Mouse (Mus musculus) CD8-positive naive resting alpha-beta T cell, adult 2 months (primary cell): ENCODE measurements around the gene Cpeb2.

Experiments used
- DNase-seq, 2 experiments: peaks; one replicate each; pipeline ENCODE4 v3.0.0; 2022; ENCODE audit warnings: low read depth in 2 of 2, low spot score in 2 of 2

Cpeb2 gene

DNA sequence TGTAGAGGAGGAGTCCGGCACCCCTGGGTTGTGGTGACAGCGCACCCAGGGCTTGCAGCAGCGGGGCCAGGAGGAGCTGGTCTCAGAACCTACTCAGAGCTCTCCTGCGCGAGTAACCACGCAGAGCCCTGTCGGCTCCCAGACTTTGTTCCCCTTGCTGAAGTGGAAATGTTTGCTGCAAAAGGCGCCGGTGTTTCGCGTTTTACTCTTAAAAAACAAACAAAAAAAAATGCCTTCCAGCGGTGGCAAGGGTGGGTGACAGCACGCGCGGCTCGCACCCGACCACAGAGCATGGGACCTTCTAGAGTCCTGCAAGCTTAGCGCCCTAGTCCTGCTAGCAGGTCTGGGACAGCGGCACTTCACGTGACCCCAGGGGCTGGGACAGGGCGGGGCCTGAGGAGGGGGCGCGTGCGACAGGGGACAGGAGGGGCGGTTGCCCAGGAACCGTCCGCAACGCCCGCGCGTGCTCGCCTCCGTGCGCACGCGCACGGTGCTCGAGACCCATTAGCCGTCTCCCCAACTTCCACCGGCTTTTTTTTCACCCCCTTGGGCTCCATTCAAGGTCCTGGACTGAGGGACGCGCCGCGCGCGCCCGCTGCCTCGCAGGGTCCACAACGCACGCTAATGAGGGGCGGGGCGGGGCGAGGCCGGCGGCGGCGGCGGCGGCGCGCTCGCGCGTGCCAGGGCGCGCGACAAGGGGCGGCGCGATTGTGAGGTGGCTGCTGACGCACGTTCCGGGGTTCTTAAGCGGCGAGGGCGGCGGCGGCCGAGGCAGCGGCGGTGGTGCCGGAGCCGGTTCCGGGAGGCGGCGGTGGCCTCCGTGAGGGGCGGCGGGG, at the start of gene Cpeb2:
Cpeb2 (plus strand) TSS at position 691 of the 836 bp plus-strand sequence.
- DNase-seq: peak; percentile 76 to 82

DNA sequence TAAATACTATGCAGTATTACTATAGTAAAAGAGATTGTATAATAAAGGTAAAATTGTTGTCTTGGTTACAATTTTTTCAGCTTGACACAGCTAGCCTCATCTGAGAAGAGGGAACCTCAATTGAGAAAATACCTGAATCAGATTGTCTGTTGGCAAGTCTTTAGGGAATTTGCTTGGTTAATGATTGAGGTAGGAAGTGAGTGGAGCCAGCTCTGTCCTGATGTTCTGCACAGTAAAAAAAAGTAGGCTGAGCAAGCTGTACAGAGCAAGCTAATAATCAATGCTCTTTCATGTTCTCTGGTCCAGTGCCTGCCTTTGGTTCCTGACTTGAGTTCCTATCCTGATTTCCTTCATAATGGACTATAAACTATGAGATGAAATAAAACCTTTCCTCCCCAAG, 49.4 kb upstream of the Cpeb2 start:
- no peak for DNase-seq

DNA sequence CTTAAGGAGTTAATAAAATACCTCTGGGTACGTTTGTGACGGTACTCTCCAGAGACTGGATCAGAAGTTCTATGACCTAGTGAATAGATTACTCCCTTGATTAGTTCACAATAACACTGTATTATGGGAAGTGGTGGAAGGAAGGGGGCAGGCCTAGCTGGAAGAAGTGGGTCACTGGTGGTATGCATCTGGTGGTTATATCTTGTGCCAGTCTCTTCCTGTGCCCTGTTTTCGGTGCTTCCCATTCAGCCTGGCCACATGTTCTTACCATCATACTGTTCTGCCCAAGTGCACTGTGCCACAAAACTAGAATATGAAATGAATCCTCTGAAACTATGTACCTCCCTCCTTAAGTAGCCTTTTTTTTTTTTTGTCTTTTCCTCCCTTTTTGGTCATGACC, 48.1 kb upstream of the Cpeb2 start:
- DNase-seq: no peak

DNA sequence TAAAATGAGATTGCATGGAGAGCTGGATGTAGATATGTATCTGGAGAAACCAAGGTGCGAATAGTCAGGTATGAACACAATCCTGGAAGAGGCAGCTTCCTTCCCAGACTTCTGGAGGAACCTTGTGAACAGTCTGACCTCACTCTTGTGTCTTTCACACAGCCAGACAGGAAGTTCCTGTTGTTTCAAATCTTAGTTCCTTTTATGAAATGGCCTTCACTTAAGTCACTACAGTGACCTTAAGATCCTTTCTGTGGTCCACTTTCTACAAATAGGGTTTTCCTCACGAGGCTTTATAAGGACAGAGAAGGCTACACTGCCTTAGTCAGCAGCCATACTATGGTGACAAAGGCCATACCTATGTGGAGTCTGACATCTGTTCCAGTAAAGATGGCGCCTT, 47.5 kb upstream of the Cpeb2 start:
- DNase-seq: no peak

DNA sequence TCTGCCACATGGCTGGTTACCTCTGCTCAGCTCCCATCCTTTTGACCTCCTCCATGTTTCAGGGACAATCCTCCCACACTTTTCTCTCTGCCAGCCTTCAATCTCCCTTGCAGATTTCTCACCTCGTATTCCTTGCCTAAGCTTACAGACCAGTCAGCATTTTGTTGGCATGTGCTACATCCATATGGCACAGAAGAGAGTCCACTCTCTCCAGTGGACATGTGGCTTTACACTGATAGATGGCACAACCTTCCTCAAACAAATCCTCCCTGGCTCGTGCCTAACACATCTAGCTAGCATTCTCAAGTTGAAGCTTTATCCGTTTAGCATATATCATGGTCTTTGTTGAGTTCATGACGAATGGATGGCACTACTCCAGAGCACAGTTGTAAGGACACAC, 32.3 kb upstream of the Cpeb2 start:
- no peak for DNase-seq

DNA sequence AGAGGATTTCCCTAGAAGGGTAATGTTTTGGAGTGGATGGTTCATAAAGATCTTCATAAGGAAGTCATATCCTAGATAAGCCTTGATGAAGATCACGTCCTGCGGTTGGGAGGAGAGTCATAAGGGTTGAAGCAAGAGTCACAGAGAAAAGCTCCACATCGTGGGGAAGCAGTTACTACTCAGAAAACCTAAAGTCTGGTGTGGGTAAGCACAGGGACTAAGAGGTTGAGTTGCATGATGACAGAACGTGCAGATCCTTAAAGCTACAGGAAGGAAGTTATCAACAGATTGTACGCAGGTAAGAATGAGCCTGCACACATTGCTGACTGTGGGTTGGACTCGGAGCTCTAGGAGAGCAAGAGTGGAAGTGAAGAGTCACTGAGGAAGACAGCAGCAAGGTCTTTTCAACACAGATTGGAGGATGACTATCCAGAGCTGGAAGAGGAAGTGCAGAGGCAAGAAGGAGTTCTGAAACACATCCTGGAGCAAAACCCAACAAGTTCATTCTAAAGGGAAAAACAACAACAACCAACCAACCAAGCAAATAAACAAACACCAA, 26.4 kb upstream of the Cpeb2 start:
- DNase-seq: no peak

DNA sequence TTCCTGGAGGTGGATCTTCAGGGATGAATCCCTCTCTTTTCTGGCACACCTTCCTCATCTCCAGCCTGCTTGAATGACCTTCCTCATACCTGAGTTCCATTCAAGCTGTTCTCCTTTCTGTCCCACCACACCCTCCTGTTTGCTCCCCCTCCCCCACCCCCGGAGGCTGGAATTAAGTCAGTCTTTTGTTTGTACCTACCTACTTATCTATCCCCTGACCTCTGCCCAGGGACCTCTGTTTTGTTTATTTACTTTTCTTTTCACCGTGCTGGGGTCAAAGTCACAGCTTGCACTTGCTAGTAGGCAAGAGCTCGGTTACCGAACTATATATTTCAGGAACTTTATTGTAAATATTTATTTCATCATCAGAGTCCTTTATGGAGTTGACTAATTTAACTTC, 15.5 kb upstream of the Cpeb2 start:
- DNase-seq: no peak

DNA sequence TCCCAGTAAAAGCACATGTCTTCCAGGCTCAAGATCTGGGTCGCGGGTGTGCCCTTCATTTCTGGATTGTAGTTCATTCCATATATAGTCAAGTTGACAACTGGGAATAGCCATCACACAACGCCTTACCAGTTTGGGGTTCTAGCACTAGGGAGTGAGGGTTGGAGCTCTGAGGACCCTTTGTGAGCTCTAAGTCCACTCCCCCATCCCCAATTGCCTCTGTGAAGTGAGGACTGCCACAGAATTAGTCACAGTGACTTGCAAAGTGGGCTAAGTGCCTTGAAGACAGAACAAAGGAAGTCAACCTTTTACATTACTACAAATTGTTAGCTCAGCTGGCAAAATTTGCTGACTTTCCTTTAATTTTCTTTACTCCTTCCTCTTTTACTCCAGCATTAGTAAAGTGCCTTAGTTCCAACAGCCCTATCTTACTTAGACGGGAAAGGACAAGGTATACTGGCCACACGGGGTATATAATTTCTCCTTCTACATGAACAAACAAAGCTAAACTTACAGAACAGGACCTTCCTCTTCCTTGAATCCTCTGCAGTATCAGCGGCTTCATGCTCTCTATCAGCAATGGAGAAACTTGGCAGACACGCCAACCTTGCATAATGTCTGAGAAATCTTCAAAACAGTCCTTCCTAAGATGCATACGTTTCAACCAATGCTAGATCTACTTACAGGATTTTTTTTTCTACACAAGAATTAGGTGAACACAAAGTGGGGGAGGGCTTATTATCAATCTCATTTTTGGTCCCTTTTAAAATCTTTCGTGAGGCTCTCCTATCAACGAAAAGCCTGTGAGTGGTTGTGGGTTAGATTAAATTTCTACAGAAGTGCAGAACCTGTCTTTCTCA, 14.8 kb upstream of the Cpeb2 start:
- DNase-seq: no peak

DNA sequence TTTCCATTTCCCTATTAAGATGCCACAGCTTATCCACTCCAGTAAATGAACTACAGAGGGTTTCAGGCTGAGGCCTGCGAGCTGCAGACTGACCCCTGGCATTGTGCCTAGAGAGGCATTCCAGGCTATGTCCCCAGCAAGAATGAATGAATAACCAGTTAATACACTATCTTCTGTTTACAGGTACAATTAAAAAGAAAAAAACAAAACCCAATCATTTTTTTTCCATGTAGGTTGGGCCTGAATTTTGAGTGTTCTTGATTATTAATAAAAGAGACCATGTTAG, 14.2 kb upstream of the Cpeb2 start:
- DNase-seq: no peak

DNA sequence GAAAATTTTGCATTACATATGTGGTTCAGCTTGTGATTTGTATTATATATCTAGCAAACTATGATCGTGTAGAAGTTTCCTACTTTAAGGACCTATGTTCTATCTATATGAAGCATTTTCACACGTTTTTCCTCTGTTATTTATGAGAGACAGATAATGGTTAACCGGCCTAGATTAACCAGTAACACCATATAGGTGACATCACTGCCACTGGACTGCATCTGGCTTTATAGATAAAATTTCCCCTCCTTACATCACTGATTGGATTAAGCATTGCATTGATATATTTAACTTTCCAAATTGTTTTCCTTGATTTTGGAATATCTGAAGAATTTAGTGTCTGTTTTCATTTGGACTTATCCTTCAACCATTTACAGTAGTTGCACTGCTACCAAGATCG, 9.6 kb upstream of the Cpeb2 start:
- no peak for DNase-seq

DNA sequence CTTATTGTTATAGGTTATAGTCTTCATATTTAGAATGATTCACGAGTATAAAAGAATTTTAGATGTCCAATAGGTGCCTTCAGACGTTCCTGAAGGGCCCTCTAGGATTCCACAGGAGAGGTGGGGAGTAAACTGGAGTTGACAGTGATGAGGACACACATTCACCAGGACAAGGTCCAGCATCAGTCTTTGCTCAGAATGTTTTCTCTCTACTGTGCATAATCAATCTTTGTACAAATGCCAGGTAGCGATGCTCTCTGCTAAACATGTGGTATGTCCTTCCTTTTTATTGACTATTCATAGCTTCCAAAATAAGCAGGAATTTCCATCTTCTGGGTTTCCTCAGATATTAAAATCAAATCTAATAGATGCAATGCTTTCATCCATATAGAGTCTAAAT, 8.7 kb upstream of the Cpeb2 start:
- DNase-seq: no peak

DNA sequence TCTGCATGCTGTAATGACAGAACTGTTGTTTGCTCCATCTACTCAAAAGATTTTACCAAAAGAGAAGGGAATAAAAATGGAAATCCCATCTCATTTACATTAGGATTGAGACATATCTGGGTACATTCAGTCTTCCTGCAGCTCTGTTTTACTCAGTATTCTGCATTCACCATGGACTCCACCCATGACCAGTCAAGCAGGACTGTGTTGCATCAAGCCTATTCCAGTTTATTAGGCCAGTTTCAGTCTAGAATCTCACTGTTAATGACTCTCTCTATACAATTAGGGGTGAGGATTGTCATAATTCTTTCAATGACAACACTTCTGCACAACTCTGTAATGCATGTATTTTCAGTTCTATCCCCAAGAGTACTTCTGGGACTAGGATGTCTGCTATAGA, 6.8 kb upstream of the Cpeb2 start:
- DNase-seq: no peak

DNA sequence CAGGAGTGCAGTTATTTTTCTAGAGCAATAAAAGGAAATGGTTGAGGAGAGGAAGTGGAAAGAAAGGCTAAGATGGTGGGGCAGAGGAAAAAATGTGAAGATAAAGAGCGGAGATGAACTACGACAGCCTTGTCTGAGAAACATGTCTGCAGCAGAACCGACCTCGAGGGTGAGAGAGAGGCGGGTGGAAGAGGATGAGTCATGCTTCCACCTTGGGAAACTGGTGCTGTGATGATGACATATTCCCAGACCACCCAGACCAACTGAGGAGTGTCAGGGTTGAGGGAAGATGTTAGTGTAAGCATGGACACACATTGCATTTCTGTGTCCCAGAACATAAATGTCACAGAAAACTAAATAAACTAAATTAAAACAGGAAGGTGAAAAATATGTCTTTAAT, 5.4 kb upstream of the Cpeb2 start:
- no peak for DNase-seq

DNA sequence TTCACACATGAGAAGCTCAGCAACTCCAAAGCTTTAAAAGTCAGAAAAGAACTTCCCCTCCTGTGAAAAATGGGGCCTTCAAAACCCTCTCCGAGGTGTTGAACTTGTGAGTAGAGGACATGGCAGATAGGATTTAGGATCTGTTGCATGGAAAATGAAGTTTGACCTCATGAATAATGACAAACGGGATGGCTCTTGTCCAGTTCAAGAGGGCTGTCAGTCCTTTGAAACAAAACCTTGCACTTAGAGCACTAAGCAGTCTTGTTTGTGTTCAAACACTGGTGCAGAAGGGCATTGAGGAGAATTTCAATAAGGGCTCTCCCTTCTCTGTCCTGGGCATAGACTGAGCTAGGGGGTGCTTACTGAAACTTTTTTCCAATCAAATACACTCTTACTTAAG, 1.9 kb upstream of the Cpeb2 start:
- no peak for DNase-seq

DNA sequence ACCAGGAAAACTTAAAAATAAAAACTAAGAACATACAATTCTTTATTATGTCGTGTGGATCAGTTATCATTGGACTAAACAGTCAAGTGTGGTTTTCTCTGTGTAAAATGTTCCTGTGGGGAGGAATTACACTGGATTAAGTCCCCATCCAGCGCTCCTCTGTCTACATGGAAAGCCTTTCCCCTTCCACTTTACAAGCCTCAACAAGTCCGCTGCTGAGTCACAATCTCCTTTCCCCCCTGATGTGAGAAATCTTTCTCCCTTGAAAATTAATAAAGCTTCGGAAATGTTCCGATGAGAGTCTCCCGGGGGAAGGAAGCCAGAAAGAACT, 856 bp upstream of the Cpeb2 start:
- no peak for DNase-seq

DNA sequence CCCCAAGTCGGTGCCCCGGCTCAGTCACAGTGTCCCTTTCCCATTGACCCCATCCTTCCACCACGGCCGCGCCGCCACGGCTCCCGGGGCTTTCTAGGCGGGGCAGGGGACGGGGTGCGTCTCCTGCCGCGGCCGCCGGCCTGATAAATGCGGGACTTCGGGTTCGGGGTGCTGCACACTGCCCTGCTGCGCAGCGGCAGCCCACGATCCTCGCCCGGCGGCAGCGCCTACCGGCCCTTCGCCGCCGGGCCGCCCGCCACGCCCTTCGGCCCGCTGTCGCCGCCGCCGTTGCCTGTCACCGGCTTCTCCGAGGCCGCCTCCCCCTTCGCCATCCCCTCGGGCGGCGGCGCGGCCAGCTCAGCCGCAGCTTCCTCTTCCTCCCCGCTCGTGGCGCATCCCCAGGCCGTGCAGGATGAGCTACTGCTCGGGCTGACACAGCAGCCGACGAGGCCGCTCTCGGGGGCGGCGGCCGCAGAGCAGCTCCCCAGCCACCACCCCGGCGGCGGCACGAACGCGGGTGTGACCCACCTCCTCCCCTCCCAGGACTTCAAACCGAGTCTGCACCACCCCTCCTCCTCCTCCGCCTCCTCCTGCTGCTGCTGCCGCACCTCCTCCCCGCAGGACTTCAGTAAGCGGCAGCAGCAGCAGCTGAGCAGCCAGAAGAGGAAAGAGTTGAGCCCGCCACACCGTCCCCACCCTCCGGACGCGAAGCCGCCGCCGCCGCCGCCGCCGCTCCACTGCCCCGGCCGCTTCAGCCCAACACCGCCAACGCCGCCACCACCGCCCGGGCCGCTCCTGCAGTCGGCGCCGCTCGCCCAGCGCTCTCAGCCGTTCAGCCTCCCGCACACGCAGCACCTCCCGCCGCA, 579 bp downstream of the Cpeb2 start:
- peak; percentile 67 to 71 for DNase-seq

DNA sequence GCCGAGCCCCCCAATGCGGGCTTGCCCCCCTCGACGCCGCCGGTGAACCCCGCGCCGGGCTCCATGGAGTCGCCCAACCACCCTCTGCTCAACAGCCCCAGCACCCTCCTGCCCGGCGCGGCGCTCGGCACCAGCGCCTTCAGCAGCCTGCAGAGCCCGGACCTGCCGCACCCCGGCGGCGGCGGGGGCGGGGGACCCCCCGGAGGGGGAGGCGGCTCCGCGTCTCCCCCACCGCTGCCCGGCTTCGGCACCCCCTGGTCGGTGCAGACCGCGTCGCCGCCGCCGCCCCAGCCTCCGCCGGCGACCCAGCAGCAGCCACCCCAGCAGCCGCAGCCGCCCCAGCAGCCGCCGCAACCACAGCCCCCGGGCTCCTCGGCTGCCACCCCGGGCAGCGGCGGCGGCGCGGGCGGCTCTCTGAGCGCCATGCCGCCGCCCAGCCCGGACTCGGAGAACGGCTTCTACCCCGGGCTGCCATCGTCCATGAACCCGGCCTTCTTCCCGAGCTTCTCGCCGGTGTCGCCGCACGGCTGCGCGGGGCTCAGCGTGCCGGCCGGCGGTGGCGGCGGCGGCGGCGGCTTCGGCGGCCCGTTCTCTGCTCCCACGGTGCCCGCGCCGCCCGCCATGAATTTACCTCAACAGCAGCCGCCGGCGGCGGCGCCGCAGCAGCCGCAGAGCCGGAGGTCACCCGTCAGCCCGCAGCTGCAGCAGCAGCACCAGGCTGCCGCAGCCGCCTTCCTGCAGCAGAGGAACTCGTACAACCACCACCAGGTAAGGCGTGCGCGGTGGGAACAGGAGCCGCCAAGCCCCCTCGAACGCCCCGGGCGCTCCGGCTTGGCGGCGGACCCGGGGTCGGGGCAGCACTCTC, 1.6 kb downstream of the Cpeb2 start:
- peak; percentile 22 to 24 for DNase-seq

DNA sequence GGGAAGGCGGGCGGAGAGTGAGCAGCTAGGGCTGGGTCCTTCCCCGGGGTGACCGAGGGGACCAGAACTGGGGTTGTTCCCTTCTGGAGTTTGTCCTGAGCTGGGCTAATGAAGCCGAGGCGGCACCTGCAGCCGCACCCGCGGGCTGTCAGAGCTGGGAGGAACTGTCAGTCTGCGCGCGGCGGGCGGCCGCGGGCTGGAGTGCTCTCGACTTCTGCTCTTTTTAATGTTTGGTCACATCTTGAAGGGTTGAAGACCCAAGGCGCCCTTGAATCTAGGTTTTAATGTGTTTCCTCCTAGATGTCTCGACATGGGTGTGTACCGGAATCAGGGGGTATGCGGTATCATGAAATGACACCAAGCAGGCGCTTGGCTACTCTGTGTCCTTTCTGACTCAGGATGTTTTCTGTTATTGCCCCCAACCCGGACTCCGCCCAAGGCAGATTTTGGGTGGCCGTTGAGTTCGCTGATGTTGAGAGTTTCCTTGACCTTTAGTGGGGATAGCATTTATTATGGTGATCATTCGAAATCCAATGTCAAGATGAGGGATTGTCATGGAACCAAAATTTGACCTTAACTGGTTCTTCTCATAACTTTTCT, 2.3 kb downstream of the Cpeb2 start:
- peak; percentile 25 to 40 for DNase-seq

DNA sequence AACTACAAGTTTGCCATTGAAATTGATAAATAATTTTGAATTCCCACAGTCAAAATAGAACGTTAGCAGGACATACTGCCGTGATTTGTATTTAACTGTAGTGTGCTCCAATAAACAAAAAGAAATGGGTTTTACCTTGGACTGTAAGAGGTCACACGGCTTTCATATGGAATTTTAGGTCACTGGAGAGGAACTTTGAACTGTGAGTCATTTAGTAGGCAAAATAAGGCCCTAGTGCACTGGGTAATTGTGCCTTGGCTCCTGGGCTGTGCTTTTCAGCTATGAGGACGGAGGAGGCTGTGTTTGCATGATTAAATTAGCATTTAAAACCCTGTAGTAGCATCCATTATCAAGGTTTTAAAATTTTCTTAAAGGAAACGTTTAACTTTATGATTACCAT, 3.0 kb downstream of the Cpeb2 start:
- DNase-seq: no peak

DNA sequence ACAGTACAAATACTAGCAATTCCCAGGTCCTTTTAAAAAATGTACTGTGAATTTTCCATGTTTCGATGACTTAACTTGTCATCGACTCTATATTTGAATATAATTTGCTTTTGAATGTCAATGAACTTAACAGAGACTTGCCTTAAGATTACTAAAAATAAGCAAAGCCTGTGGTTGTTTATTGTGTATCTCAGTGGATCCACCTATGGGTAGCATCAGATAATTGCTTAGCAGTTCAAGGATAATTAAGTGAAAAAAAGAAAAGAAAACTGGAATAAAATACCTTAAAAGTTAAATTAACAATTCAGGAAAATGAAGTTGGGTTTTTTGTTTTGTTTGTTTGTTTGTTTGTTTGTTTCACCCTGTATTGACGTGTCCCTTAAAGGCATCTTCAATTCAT, 3.5 kb downstream of the Cpeb2 start:
- no peak for DNase-seq
